ENCODE assay signal across 8 mouse cellular contexts in genomic region chr14:119006441-119007102, GRCm38 (mm10).
DNase-seq lines count a peak whose midpoint lies in the region; ATAC-seq and TF ChIP-seq lines count a peak whose summit lies in the region.

No protein-coding gene starts in this region.

- TF ChIP-seq CTCF in cortical plate, adult 2 months (IDR thresholded peaks at IDR 0.05; ENCODE audit: extremely low read depth, insufficient read depth, low read length), result no peak
- TF ChIP-seq CTCF in intestine, postnatal 0 days (IDR thresholded peaks at IDR 0.05; ENCODE audit: low read depth), result no peak

- 0 out of 2 replicates have a peak, but pooled peaks have one; percentile 21 for TF ChIP-seq POLR2A in cortical plate, adult 2 months (IDR thresholded peaks at IDR 0.05; ENCODE audit: extremely low read depth, insufficient read depth, low read length)

- no peaks in the 10 kb centered on the region for H3K27me3 ChIP-seq in intestine, postnatal 0 days (replicated peaks; ENCODE audit: control insufficient read depth, insufficient read depth, low read length)
- no peaks in the 10 kb centered on the region for H3K27me3 ChIP-seq in midbrain, embryonic 12.5 days

- no peaks in the 10 kb centered on the region for H3K9me3 ChIP-seq in intestine, postnatal 0 days (ENCODE audit: control insufficient read depth)
- no peaks in the 10 kb centered on the region for H3K9me3 ChIP-seq in midbrain, embryonic 12.5 days

- ATAC-seq in CD4-positive, CD25-positive, alpha-beta regulatory T cell, adult 4 months, result no peak
- no peak for ATAC-seq in intestine, postnatal 0 days
- ATAC-seq in midbrain, embryonic 12.5 days (ENCODE audit: low FRiP score, low read depth), result no peak
- no peak for ATAC-seq in megakaryocyte progenitor cell, adult 5-6 weeks (replicated peaks; ENCODE audit: poor library complexity)

- H3K4me3 ChIP-seq in cortical plate, adult 2 months (ENCODE audit: insufficient read depth, low read length), result peak overlapping the region; percentile 43
- H3K4me3 ChIP-seq in intestine, postnatal 0 days (ENCODE audit: low read depth, low read length), result peak overlapping the region; percentile 52
- H3K4me3 ChIP-seq in midbrain, embryonic 12.5 days, result peak overlapping the region; percentile 51

- peak overlapping the region; percentile 50 for H3K9ac ChIP-seq in intestine, postnatal 0 days (ENCODE audit: low read depth, low read length)
- H3K9ac ChIP-seq in midbrain, embryonic 12.5 days (replicated peaks), result peak overlapping the region; percentile 52

- DNase-seq in CD4-positive, CD25-positive, alpha-beta regulatory T cell, adult 2 months (ENCODE audit: low read depth, low spot score), result peak; percentile 57
- DNase-seq in A20 (ENCODE audit: low read depth, low spot score), result peak; percentile 34
- DNase-seq in spleen, postnatal 14 days (ENCODE audit: low spot score in 2 of 2), result no peak

- no peaks in the 10 kb centered on the region; the same call in 1 of the 2 replicates for H3K36me3 ChIP-seq in intestine, postnatal 0 days (ENCODE audit: control insufficient read depth, insufficient read depth)
- H3K36me3 ChIP-seq in midbrain, embryonic 12.5 days, result peaks cover 7% of the 10 kb centered on the region; the same call in 1 of the 2 replicates

- peak overlapping the region; percentile 83 for H3K4me2 ChIP-seq in intestine, postnatal 0 days (replicated peaks; ENCODE audit: low read depth)
- peak overlapping the region; percentile 90 for H3K4me2 ChIP-seq in midbrain, embryonic 12.5 days (replicated peaks)

- 1% methylated on average over 49 of the region's 49 CpGs for WGBS in intestine, postnatal 0 days
- WGBS in midbrain, embryonic 12.5 days, result 2% methylated on average over 49 of the region's 49 CpGs

- no peak overlapping the region for H3K27ac ChIP-seq in cortical plate, adult 2 months (ENCODE audit: insufficient read depth, low read length)
- H3K27ac ChIP-seq in intestine, postnatal 0 days (ENCODE audit: low read depth, low read length), result peak overlapping the region; percentile 75
- H3K27ac ChIP-seq in midbrain, embryonic 12.5 days (replicated peaks), result no peak overlapping the region

- H3K4me1 ChIP-seq in cortical plate, adult 2 months (ENCODE audit: control insufficient read depth, insufficient read depth, low read length), result no peaks in the 10 kb centered on the region
- H3K4me1 ChIP-seq in intestine, postnatal 0 days (replicated peaks; ENCODE audit: control insufficient read depth, insufficient read depth, low read length), result no peaks in the 10 kb centered on the region
- H3K4me1 ChIP-seq in midbrain, embryonic 12.5 days, result peaks cover 11% of the 10 kb centered on the region

Comparison
In these comparisons a context has a peak if more than half of its experiments do, and no peak if none do; other contexts are left out.
1. DNase-seq: peak in CD4-positive, CD25-positive, alpha-beta regulatory T cell, adult 2 months (single experiment) and A20 (single experiment); none in spleen, postnatal 14 days (0 of 2).
2. Peak in every context shown above with its lines, with median percentiles within 50 percentile points of each other: H3K4me3 ChIP-seq.